Mouse (Mus musculus) fat pad, adult 2 months (tissue): ENCODE measurements around the gene 6030468B19Rik.
"Not testable (repeated sequence)": the region's sequence is repeated elsewhere in the genome, so short reads cannot be mapped to it uniquely, and the experiment has no call there.

ENCODE experiments used
- DNase-seq: peaks from one replicate; pipeline ENCODE4 v3.0.0-alpha.2; 2011; ENCODE audit warnings: low read depth, low spot score; ENCODE audit errors: extremely low read depth

6030468B19Rik gene

GRCm38 (mm10) chr11:117801650-117802049, 4.2 kb downstream of the 6030468B19Rik start:
- no peak for DNase-seq

- no peak for DNase-seq
These were observed 5.8 kb downstream of the 6030468B19Rik start for GRCm38 (mm10) chr11:117803166-117803688.

GRCm38 (mm10) chr11:117806781-117807180, 9.3 kb downstream of the 6030468B19Rik start:
- DNase-seq = no peak

GRCm38 (mm10) chr11:117809407-117810311, 12.2 kb downstream of the 6030468B19Rik start, which contains the start of the genes Gm20708 and Syngr2:
Gm20708 (plus strand) TSS chr11:117809668.
Syngr2 (plus strand) TSS chr11:117809668.
- no peak for DNase-seq

- no peak for DNase-seq
These were observed 13.1 kb downstream of the 6030468B19Rik start for GRCm38 (mm10) chr11:117810401-117811046.

GRCm38 (mm10) chr11:117813867-117814266, 16.4 kb downstream of the 6030468B19Rik start:
- DNase-seq = no peak

- DNase-seq = no peak
These were observed 17.4 kb downstream of the 6030468B19Rik start for GRCm38 (mm10) chr11:117814704-117815366.

- DNase-seq = not testable (repeated sequence)
These were observed 18.4 kb downstream of the 6030468B19Rik start for GRCm38 (mm10) chr11:117815850-117816249.

GRCm38 (mm10) chr11:117816389-117816996, 19.0 kb downstream of the 6030468B19Rik start:
- no peak for DNase-seq

GRCm38 (mm10) chr11:117819095-117819494, 21.6 kb downstream of the 6030468B19Rik start:
- no peak for DNase-seq

GRCm38 (mm10) chr11:117820173-117820572, 22.7 kb downstream of the 6030468B19Rik start:
- no peak for DNase-seq

- DNase-seq = no peak
These were observed 24.4 kb downstream of the 6030468B19Rik start for GRCm38 (mm10) chr11:117821868-117822267.

- DNase-seq = no peak
These were observed 25.3 kb downstream of the 6030468B19Rik start for GRCm38 (mm10) chr11:117822728-117823241.

- no peak for DNase-seq
These were observed 26.0 kb downstream of the 6030468B19Rik start for GRCm38 (mm10) chr11:117823411-117823810.

GRCm38 (mm10) chr11:117824060-117824969, 26.9 kb downstream of the 6030468B19Rik start:
- DNase-seq = peak; percentile 71

GRCm38 (mm10) chr11:117825333-117826101, 28.1 kb downstream of the 6030468B19Rik start, which contains the start of the genes Afmid and Tk1:
Afmid (plus strand) TSS chr11:117825924.
Tk1 (minus strand) TSS chr11:117826092.
- DNase-seq = peak; percentile 95

- DNase-seq = no peak
These were observed 28.7 kb downstream of the 6030468B19Rik start for GRCm38 (mm10) chr11:117826164-117826563.

GRCm38 (mm10) chr11:117826916-117827315, 29.5 kb downstream of the 6030468B19Rik start:
- no peak for DNase-seq
